8 mouse cellular contexts compared by ENCODE assay signal in genomic region chr1:149961425-149962303, GRCm38 (mm10). TPM values are rescaled to one million over a fixed set of nuclear protein-coding genes. Genes with fewer than 3 reads are reported as not detected.
DNase-seq lines count a peak whose midpoint lies in the region; ATAC-seq and TF ChIP-seq lines count a peak whose summit lies in the region.

No protein-coding gene starts in this region.

- 65% methylated on average over 9 of the region's 9 CpGs for whole genome bisulfite sequencing in kidney, adult 2 months
- 81% methylated on average over 9 of the region's 9 CpGs for WGBS in hindbrain, embryonic 16.5 days
- 73% methylated on average over 9 of the region's 9 CpGs for WGBS in midbrain, postnatal 0 days

- H3K4me3 ChIP-seq in kidney, adult 2 months (ENCODE audit: insufficient read depth, low read depth, low read length), result peak overlapping the region; percentile 37
- peak overlapping the region; percentile 42; the same call in 1 of the 2 replicates for H3K4me3 ChIP-seq in hindbrain, embryonic 16.5 days (ENCODE audit: low read length)
- peak overlapping the region; percentile 31; the same call in 1 of the 2 replicates for H3K4me3 ChIP-seq in midbrain, postnatal 0 days (ENCODE audit: low read depth, low read length)

- peak; percentile 59 for ATAC-seq in common myeloid progenitor, adult 5-6 weeks (replicated peaks; ENCODE audit: low read depth, poor library complexity, severe bottlenecking)
- 0 out of 2 replicates have a peak, but pooled peaks have one; percentile 30 for ATAC-seq in hindbrain, embryonic 16.5 days
- no peak for ATAC-seq in midbrain, postnatal 0 days (ENCODE audit: low FRiP score)
- ATAC-seq in inflammation-experienced regulatory T-cells, adult 6 months, result no peak

- TF ChIP-seq POLR2A in kidney, adult 2 months (IDR thresholded peaks at IDR 0.05; ENCODE audit: low read depth, low read length), result no peak

- H3K4me2 ChIP-seq in hindbrain, embryonic 16.5 days (ENCODE audit: low read length), result peak overlapping the region; percentile 71
- H3K4me2 ChIP-seq in midbrain, postnatal 0 days (ENCODE audit: low read depth, low read length, poor library complexity, severe bottlenecking), result peak overlapping the region; percentile 55

- no peak for DNase-seq in kidney, adult 2 months
- DNase-seq in kidney, postnatal 10 days, result no peak
- no peak for DNase-seq in midbrain, postnatal 0 days (ENCODE audit: low spot score)
- no peak for DNase-seq in layer of hippocampus, adult 18-20 months (ENCODE audit: low spot score in 2 of 2)
- no peak for DNase-seq in MN1 (ENCODE audit: low spot score)

- H3K9ac ChIP-seq in hindbrain, embryonic 16.5 days (ENCODE audit: low read depth, low read length), result no peak overlapping the region; the same call in 1 of the 2 replicates
- H3K9ac ChIP-seq in midbrain, postnatal 0 days (replicated peaks; ENCODE audit: low read length, poor library complexity, severe bottlenecking), result no peak overlapping the region

- H3K27ac ChIP-seq in kidney, adult 2 months (ENCODE audit: insufficient read depth, low read depth, low read length), result no peak overlapping the region
- no peak overlapping the region for H3K27ac ChIP-seq in hindbrain, embryonic 16.5 days (ENCODE audit: low read depth, low read length)
- H3K27ac ChIP-seq in midbrain, postnatal 0 days (ENCODE audit: low read depth, low read length), result no peak overlapping the region

- no peak for TF ChIP-seq CTCF in kidney, adult 2 months (conservative IDR thresholded peaks at IDR 0.05; ENCODE audit: insufficient read depth, insufficient read length, low read depth, low read length)
- TF ChIP-seq CTCF in midbrain, postnatal 0 days (IDR thresholded peaks at IDR 0.05), result no peak

- H3K4me1 ChIP-seq in kidney, adult 2 months (ENCODE audit: control insufficient read depth, insufficient read depth, low read length), result no peaks in the 10 kb centered on the region; the same call in 1 of the 2 replicates
- no peaks in the 10 kb centered on the region; the same call in 1 of the 2 replicates for H3K4me1 ChIP-seq in hindbrain, embryonic 16.5 days (ENCODE audit: control insufficient read depth, insufficient read depth, low read depth, low read length)
- H3K4me1 ChIP-seq in midbrain, postnatal 0 days (ENCODE audit: insufficient read depth, low read length), result no peaks in the 10 kb centered on the region

- H3K27me3 ChIP-seq in kidney, adult 2 months (replicated peaks; ENCODE audit: control insufficient read depth, insufficient read depth, low read length), result no peaks in the 10 kb centered on the region
- H3K27me3 ChIP-seq in hindbrain, embryonic 16.5 days (replicated peaks; ENCODE audit: control insufficient read depth, insufficient read depth, low read length), result no peaks in the 10 kb centered on the region
- H3K27me3 ChIP-seq in midbrain, postnatal 0 days (ENCODE audit: insufficient read depth, low read length), result no peaks in the 10 kb centered on the region

- no peaks in the 10 kb centered on the region for H3K36me3 ChIP-seq in kidney, adult 2 months (ENCODE audit: control insufficient read depth, insufficient read depth, low read length)
- H3K36me3 ChIP-seq in hindbrain, embryonic 16.5 days (ENCODE audit: control insufficient read depth, insufficient read depth, low read length), result no peaks in the 10 kb centered on the region
- H3K36me3 ChIP-seq in midbrain, postnatal 0 days (ENCODE audit: insufficient read depth, low read length), result no peaks in the 10 kb centered on the region

- H3K9me3 ChIP-seq in hindbrain, embryonic 16.5 days (ENCODE audit: control insufficient read depth, low read length), result no peaks in the 10 kb centered on the region
- no peaks in the 10 kb centered on the region for H3K9me3 ChIP-seq in midbrain, postnatal 0 days (ENCODE audit: low read length)

RNA-seq across cellular contexts. Expression of gene Pla2g4a, which starts 0.6 kb away (rescaled TPM):
- 2.1 and 3.4 TPM in 2 replicates for polyA plus RNA-seq in kidney, adult 2 months (2012; rRNA removed)
- total RNA-seq in common myeloid progenitor, adult 5-6 weeks (2017), result 98.8 and 117 TPM in 2 replicates
- polyA plus RNA-seq in hindbrain, embryonic 16.5 days (2015; fragmentation: Nextera tagmentation; extraction: Ambion mirVana), result 2.2 and 2.3 TPM in 2 replicates
- total RNA-seq in midbrain, postnatal 0 days (2014; rRNA removed), result 0.66 and 0.93 TPM in 2 replicates
- polyA plus RNA-seq in midbrain, postnatal 0 days (2015; fragmentation: Nextera tagmentation; extraction: Ambion mirVana), result 0.81 and 1.3 TPM in 2 replicates
- total RNA-seq in layer of hippocampus, adult 18-20 months (2021), result 1 to 10 TPM; 1.5 to 1.7 TPM
- polyA plus RNA-seq in inflammation-experienced regulatory T-cells, adult 6 months (2017; shearing (Covaris generic)), result under 1 TPM in 1 of 3 experiments, not detected in 2; 0.58 TPM

Comparison
In these comparisons a context has a peak if more than half of its experiments do, and no peak if none do; other contexts are left out.
1. ATAC-seq: peak in common myeloid progenitor, adult 5-6 weeks (single experiment) and hindbrain, embryonic 16.5 days (single experiment); none in midbrain, postnatal 0 days (single experiment) and inflammation-experienced regulatory T-cells, adult 6 months (single experiment).
2. Peak in every context shown above with its lines, with median percentiles within 50 percentile points of each other: H3K4me3 ChIP-seq.